Comparison of ENCODE assay signal across 13 mouse cellular contexts in the genomic region with DNA sequence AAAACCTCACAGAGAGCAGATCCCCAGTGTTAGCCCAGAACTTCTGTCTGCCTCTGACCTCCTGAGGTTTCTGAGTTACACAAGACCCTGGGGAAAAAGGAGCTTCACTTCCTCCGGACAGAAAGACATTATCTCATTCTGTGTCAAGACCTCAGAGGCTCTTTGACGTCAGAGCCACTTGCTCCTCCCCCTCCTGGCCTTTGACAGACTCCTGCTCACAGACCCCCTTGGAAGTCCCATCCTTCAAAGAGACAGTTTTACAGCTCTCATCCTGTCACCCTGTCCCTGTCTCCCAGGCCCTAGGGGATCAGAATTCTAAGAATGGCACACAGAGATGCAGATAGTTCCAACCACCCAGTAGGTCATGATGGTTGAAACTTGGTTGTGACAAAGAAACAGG.
A peak's percentile ranks its signal among the peaks of the same experiment; 100 is the strongest.
DNase-seq lines count a peak whose midpoint lies in the region; ATAC-seq lines count a peak whose summit lies in the region.
"Had no signal": no experiment of that assay in that cellular context is flagged by ENCODE, and none has a peak within 500 bp of the region (broad histone marks: within the 10 kb centered on the region; RNA-seq: fewer than 3 reads in every experiment).

No protein-coding gene starts in this region.

- no peaks in the 10 kb centered on the region for H3K36me3 ChIP-seq in heart, embryonic 12.5 days
- no peaks in the 10 kb centered on the region for H3K36me3 ChIP-seq in heart, embryonic 10.5 days
- no peaks in the 10 kb centered on the region for H3K36me3 ChIP-seq in hindbrain, embryonic 10.5 days
- H3K36me3 ChIP-seq: forebrain, embryonic 12.5 days; liver, embryonic 12.5 days had no signal

- H3K27me3 ChIP-seq in heart, embryonic 12.5 days (replicated peaks), result no peaks in the 10 kb centered on the region
- no peaks in the 10 kb centered on the region for H3K27me3 ChIP-seq in heart, embryonic 10.5 days (ENCODE audit: insufficient read depth, poor library complexity, severe bottlenecking)
- no peaks in the 10 kb centered on the region for H3K27me3 ChIP-seq in hindbrain, embryonic 10.5 days (ENCODE audit: insufficient read depth, poor library complexity, severe bottlenecking)
- H3K27me3 ChIP-seq: forebrain, embryonic 12.5 days; liver, embryonic 12.5 days had no signal

- WGBS in heart, embryonic 12.5 days, result 15% methylated on average over 2 of the region's 2 CpGs
- WGBS in heart, embryonic 10.5 days, result 10% methylated on average over 2 of the region's 2 CpGs
- 29% methylated on average over 2 of the region's 2 CpGs for WGBS in hindbrain, embryonic 10.5 days

- peak; percentile 15 to 46 for DNase-seq in adrenal gland, adult (ENCODE audit: inconsistent age in 2 of 2, low spot score in 1 of 2)
- DNase-seq in adrenal gland, adult 18-20 months (ENCODE audit: low spot score in 2 of 2), result no peak
- no peak for DNase-seq in heart, embryonic 10.5 days (ENCODE audit: low spot score)
- DNase-seq in kidney, adult 8-10 months, result peak; percentile 57 to 61
- peak; percentile 62 to 82 for DNase-seq in kidney, postnatal 36 days
- DNase-seq in hindbrain, embryonic 10.5 days (ENCODE audit: low spot score), result no peak
- DNase-seq: cerebellum, adult 8-10 months had no signal

- ATAC-seq in heart, embryonic 12.5 days (ENCODE audit: insufficient number of reproducible peaks, low FRiP score), result 0 out of 2 replicates have a peak, but pooled peaks have one; percentile 29
- no peak for ATAC-seq in megakaryocyte progenitor cell, adult 5-6 weeks (replicated peaks; ENCODE audit: poor library complexity)
- ATAC-seq: CD4-positive, CD25-positive, alpha-beta regulatory T cell, adult 4 months; liver, embryonic 12.5 days had no signal

- H3K27ac ChIP-seq in heart, embryonic 12.5 days (ENCODE audit: poor library complexity, severe bottlenecking), result no peak overlapping the region
- no peak overlapping the region for H3K27ac ChIP-seq in heart, embryonic 10.5 days
- H3K27ac ChIP-seq in hindbrain, embryonic 10.5 days, result no peak overlapping the region
- H3K27ac ChIP-seq: forebrain, embryonic 12.5 days; layer of hippocampus, adult 2 months; liver, embryonic 12.5 days had no signal

- no peak overlapping the region for H3K9ac ChIP-seq in heart, embryonic 12.5 days
- H3K9ac ChIP-seq: forebrain, embryonic 12.5 days; liver, embryonic 12.5 days had no signal

- no peaks in the 10 kb centered on the region for H3K9me3 ChIP-seq in heart, embryonic 12.5 days (replicated peaks)
- H3K9me3 ChIP-seq in heart, embryonic 10.5 days, result no peaks in the 10 kb centered on the region
- no peaks in the 10 kb centered on the region for H3K9me3 ChIP-seq in hindbrain, embryonic 10.5 days
- H3K9me3 ChIP-seq: forebrain, embryonic 12.5 days; liver, embryonic 12.5 days had no signal

- H3K4me1 ChIP-seq in heart, embryonic 12.5 days (replicated peaks), result peaks cover 13% of the 10 kb centered on the region; the same call in 1 of the 2 replicates
- peaks cover 15% of the 10 kb centered on the region for H3K4me1 ChIP-seq in heart, embryonic 10.5 days
- H3K4me1 ChIP-seq in hindbrain, embryonic 10.5 days (replicated peaks), result no peaks in the 10 kb centered on the region
- H3K4me1 ChIP-seq: liver, embryonic 12.5 days had no signal

- H3K4me3 ChIP-seq in heart, embryonic 12.5 days, result no peak overlapping the region
- H3K4me3 ChIP-seq in heart, embryonic 10.5 days, result no peak overlapping the region
- no peak overlapping the region for H3K4me3 ChIP-seq in hindbrain, embryonic 10.5 days
- H3K4me3 ChIP-seq: forebrain, embryonic 12.5 days; layer of hippocampus, adult 2 months; liver, embryonic 12.5 days had no signal

- no peak overlapping the region for H3K4me2 ChIP-seq in heart, embryonic 12.5 days
- H3K4me2 ChIP-seq: forebrain, embryonic 12.5 days; liver, embryonic 12.5 days had no signal

Comparison
In these comparisons a context has a peak if more than half of its experiments do, and no peak if none do; other contexts are left out.
1. DNase-seq: peak in adrenal gland, adult (2 of 2), kidney, adult 8-10 months (2 of 2) and kidney, postnatal 36 days (2 of 2); none in adrenal gland, adult 18-20 months (0 of 2), heart, embryonic 10.5 days (single experiment) and hindbrain, embryonic 10.5 days (single experiment).